Mouse (Mus musculus): Measurements from ENCODE around the gene B430305J03Rik. TPM values are rescaled to one million over a fixed set of nuclear protein-coding genes. Genes with fewer than 3 reads are reported as not detected.

The B430305J03Rik gene
- polyA plus RNA-seq, 1 experiment, result 0.09 TPM

DNA sequence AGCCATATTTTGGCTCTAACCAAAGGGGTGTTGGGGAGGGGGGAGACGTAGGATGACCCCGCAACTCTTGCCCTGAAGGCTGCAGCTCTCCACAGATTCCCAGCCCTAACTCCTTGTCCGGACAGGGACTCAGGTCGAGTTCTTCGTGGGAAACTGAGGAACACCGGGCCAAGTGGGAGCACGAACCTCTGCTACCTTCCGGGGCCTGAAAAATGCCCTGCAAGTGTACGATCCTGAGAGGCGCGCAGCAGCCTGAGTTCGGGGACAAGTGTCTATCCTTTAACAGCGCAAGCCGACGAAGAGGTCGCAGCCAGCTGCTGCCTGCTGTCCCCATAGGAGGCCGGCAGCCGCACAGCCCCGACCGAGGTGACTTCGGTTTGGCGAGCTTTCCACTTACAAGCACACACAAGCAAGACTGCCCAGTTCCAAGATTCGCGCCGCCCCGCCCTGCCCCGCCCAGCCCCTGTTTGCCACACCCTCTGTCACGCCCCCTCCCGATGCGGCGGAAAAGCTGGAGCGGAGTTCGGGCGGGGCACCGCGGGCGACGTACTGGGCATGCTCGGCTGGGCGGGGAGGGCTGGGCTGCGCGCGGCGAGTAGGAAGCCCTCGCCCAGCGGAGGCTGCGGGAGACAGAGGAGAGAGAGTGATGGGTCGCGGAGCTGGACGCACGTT is 1.6 kb downstream of the B430305J03Rik start:
- Histone ChIP-seq H3K36me3 (ENCODE audit: control insufficient read depth, insufficient read depth, low read length) (no peaks in the 10 kb centered on the region), H3K4me3 (ENCODE audit: low read depth, low read length) (peak overlapping the region; percentile 64), H3K4me1 (ENCODE audit: control insufficient read depth, insufficient read depth, insufficient read length, low read length) (no peaks in the 10 kb centered on the region), H3K27me3 (ENCODE audit: control insufficient read depth, insufficient read depth, low read length) (no peaks in the 10 kb centered on the region), H3K27ac (ENCODE audit: insufficient read depth, low read depth, low read length) (peak overlapping the region; percentile 86)
- WGBS, result under 1% methylated on average over 41 of the region's 51 CpGs
- TF ChIP-seq CTCF (IDR thresholded peaks at IDR 0.05; ENCODE audit: extremely low read depth, insufficient read length, insufficient replicate concordance, low read depth, low read length), result no peak
- peak; percentile 92 for TF ChIP-seq POLR2A (IDR thresholded peaks at IDR 0.05; ENCODE audit: low read depth, low read length)

DNA sequence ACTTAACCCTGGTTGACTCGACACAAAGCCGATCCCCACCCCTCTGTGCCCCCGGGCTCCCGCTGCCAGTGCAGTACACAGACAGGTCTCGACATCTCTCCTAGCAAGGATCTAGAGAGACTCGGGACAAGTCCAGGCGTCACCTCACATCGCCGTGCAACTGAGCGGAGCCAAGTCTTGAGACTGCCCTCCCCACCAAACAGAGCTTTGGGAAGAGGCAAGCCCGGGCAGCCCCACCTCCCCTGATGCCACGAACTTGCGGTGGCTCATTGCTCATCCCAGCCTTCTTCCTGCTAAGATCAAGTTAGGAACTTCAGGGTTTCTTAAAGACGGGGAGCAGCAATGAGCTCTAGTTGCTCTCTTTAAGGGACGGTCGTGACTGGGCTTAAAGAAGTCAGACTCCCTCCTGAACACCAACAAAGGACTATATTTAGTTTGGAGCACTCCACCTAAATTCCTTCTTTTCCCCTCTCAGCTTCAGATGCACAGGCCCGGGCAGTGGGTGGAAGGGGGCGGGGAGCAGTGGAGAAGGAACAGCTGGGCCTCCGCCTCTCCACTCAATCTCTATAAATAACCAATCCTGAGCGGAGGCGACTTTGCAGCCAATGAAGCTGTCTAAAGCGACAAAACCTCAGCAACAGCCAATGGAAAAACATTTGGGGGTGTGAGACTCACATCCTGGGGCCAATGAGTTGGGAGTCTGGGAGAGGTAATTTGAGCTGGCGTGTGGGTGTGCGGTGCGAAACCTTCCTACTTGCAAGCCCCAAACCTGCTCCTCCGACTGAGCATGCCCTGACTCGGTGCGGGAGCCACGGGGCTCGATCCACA is 2.4 kb downstream of the B430305J03Rik start:
- Histone ChIP-seq H3K36me3 (ENCODE audit: control insufficient read depth, insufficient read depth, low read length) (no peaks in the 10 kb centered on the region), H3K27me3 (ENCODE audit: control insufficient read depth, insufficient read depth, low read length) (no peaks in the 10 kb centered on the region), H3K4me1 (ENCODE audit: control insufficient read depth, insufficient read depth, insufficient read length, low read length) (no peaks in the 10 kb centered on the region), H3K27ac (ENCODE audit: insufficient read depth, low read depth, low read length) (peak overlapping the region; percentile 86), H3K4me3 (ENCODE audit: low read depth, low read length) (peak overlapping the region; percentile 64)
- 1% methylated on average over 30 of the region's 30 CpGs for whole genome bisulfite sequencing
- TF ChIP-seq POLR2A (IDR thresholded peaks at IDR 0.05; ENCODE audit: low read depth, low read length) (no peak; the same call in 1 of the 2 replicates), CTCF (IDR thresholded peaks at IDR 0.05; ENCODE audit: extremely low read depth, insufficient read length, insufficient replicate concordance, low read depth, low read length) (no peak)

DNA sequence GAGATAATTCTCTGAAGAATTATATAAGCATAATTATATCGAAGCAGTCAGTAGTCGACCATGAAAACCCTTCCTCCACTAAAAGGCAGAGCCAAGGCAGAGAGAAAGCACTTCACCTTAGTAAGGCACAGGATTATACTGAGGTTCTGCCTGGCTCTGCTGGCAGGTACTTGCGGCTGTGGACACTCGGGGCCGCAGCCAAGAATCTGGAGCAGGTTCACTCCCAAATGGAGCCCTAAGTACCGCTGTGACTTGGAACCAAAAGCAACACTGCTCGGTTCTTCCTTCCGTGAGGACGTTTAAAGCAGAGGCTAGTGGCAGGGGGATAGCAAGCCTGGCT is 3.0 kb downstream of the B430305J03Rik start:
- WGBS, result 2% methylated on average over 9 of the region's 9 CpGs

DNA sequence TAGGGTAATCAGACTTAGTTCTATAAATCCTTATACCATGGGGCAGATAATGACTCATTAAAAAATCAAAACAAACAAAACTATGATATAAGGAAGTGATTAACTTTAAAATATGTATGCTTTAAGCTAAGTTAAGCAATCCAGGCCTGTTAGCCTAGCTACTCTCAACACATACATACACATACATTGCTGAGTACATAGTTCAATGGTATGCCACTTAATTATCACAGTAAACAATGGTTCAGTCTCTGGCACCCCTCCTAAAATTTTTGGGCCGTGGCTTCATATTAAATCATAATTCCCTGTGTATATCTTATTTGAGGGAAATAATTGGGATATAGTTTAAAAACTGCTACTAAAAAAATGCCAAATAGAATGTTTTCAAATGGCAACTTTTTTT is 4.4 kb downstream of the B430305J03Rik start, which contains the start of gene Rap2b:
Gene Rap2b, plus strand, starts transcription at position 301 of the 400 bp plus-strand sequence.
- Histone ChIP-seq H3K36me3 (ENCODE audit: control insufficient read depth, insufficient read depth, low read length) (no peaks in the 10 kb centered on the region), H3K4me3 (ENCODE audit: low read depth, low read length) (no peak within 1 kb of the TSS), H3K4me1 (ENCODE audit: control insufficient read depth, insufficient read depth, insufficient read length, low read length) (no peaks in the 10 kb centered on the region), H3K27ac (ENCODE audit: insufficient read depth, low read depth, low read length) (no peak within 1 kb of the TSS), H3K27me3 (ENCODE audit: control insufficient read depth, insufficient read depth, low read length) (no peaks in the 10 kb centered on the region)
- 44% methylated on average over 1 of the region's 1 CpGs for WGBS
- TF ChIP-seq POLR2A (IDR thresholded peaks at IDR 0.05; ENCODE audit: low read depth, low read length), result no peak
- no peak for TF ChIP-seq CTCF (IDR thresholded peaks at IDR 0.05; ENCODE audit: extremely low read depth, insufficient read length, insufficient replicate concordance, low read depth, low read length)

More for the DNA sequence above, 3.0 kb downstream of the B430305J03Rik start:
- Histone ChIP-seq H3K4me3 (ENCODE audit: low read depth, low read length) (peak overlapping the region; percentile 64), H3K4me1 (ENCODE audit: control insufficient read depth, insufficient read depth, insufficient read length, low read length) (no peaks in the 10 kb centered on the region), H3K27ac (ENCODE audit: insufficient read depth, low read depth, low read length) (peak overlapping the region; percentile 72), H3K36me3 (ENCODE audit: control insufficient read depth, insufficient read depth, low read length) (no peaks in the 10 kb centered on the region), H3K27me3 (ENCODE audit: control insufficient read depth, insufficient read depth, low read length) (no peaks in the 10 kb centered on the region)
- no peak for TF ChIP-seq CTCF (IDR thresholded peaks at IDR 0.05; ENCODE audit: extremely low read depth, insufficient read length, insufficient replicate concordance, low read depth, low read length)
- no peak for TF ChIP-seq POLR2A (IDR thresholded peaks at IDR 0.05; ENCODE audit: low read depth, low read length)

DNA sequence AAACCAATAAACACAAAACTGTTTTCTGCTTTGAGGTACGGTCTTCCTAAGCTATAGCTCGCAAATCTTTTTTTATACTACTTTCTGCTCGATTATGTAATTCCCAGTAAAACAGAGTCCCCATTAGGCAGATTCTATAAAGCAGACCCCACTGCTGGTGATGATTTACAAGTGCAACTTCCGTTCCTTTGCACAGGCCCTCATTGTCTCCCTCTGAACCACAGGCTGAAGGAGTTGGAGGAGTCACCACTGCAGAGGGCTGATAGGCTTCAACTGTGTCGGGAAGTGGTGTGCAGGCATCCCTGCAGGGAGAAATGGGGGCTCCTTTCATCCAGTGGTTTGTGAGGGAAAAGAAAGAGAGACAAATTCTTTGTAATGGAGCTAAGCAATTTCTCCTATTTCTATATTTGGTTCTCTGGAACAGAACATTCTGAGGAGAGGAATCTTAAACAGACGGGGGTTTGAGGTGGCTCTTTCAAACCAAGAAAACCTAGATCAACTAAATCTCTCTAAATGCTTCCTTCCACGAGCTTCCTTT is 6.9 kb downstream of the B430305J03Rik start:
- H3K27me3 ChIP-seq (ENCODE audit: control insufficient read depth, insufficient read depth, low read length), result no peaks in the 10 kb centered on the region
- no peaks in the 10 kb centered on the region for H3K4me1 ChIP-seq (ENCODE audit: control insufficient read depth, insufficient read depth, insufficient read length, low read length)
- H3K27ac ChIP-seq (ENCODE audit: insufficient read depth, low read depth, low read length), result no peak overlapping the region
- H3K4me3 ChIP-seq (ENCODE audit: low read depth, low read length), result no peak overlapping the region
- 50% methylated on average over 7 of the region's 7 CpGs for WGBS
- H3K36me3 ChIP-seq (ENCODE audit: control insufficient read depth, insufficient read depth, low read length), result no peaks in the 10 kb centered on the region
- TF ChIP-seq POLR2A (IDR thresholded peaks at IDR 0.05; ENCODE audit: low read depth, low read length), result no peak
- no peak for TF ChIP-seq CTCF (IDR thresholded peaks at IDR 0.05; ENCODE audit: extremely low read depth, insufficient read length, insufficient replicate concordance, low read depth, low read length)

DNA sequence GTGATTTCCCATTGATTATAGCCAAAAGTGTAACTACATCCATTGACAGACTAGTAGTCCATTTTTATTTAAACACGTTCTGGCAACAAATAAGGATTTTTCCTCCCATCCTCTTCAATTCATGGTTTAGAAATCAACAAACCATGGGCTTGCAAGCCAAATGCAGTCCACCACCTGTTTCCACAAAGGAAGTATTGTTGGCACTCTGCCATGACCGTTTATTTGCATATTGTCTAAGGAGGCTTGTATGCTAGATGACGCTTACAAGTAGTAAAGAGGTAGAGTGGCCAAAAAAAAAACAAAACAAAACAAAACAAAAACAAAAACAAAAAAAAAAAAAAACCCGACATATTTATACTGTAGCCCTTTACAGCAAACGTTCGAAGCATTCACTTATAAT is 7.6 kb downstream of the B430305J03Rik start:
- Histone ChIP-seq H3K27ac (ENCODE audit: insufficient read depth, low read depth, low read length) (no peak overlapping the region), H3K36me3 (ENCODE audit: control insufficient read depth, insufficient read depth, low read length) (no peaks in the 10 kb centered on the region), H3K4me1 (ENCODE audit: control insufficient read depth, insufficient read depth, insufficient read length, low read length) (no peaks in the 10 kb centered on the region), H3K4me3 (ENCODE audit: low read depth, low read length) (no peak overlapping the region), H3K27me3 (ENCODE audit: control insufficient read depth, insufficient read depth, low read length) (no peaks in the 10 kb centered on the region)
- TF ChIP-seq CTCF (IDR thresholded peaks at IDR 0.05; ENCODE audit: extremely low read depth, insufficient read length, insufficient replicate concordance, low read depth, low read length), result no peak
- TF ChIP-seq POLR2A (IDR thresholded peaks at IDR 0.05; ENCODE audit: low read depth, low read length), result no peak
- 37% methylated on average over 6 of the region's 6 CpGs for WGBS

DNA sequence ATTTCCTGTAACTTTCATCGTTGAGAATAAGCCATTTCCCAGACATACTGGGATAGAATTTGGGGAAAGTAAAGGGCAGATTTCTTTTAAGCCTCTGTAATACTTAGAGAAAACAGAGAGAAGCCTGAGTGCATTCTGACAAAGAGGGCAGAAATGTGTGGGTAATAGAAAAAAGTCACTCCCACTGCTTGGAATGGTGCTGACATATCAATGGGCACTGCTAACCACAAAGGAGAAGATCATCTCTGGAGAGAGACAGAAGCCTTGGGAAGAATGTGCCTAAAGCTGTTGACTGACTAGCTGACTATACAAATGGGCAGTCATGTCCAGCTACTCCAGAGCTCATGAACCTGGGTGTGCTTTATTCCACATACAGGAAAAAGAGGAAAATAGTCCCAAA is 10.3 kb downstream of the B430305J03Rik start:
- TF ChIP-seq POLR2A (IDR thresholded peaks at IDR 0.05; ENCODE audit: low read depth, low read length) (no peak), CTCF (IDR thresholded peaks at IDR 0.05; ENCODE audit: extremely low read depth, insufficient read length, insufficient replicate concordance, low read depth, low read length) (no peak)
- Histone ChIP-seq H3K27ac (ENCODE audit: insufficient read depth, low read depth, low read length) (no peak overlapping the region), H3K36me3 (ENCODE audit: control insufficient read depth, insufficient read depth, low read length) (no peaks in the 10 kb centered on the region), H3K4me3 (ENCODE audit: low read depth, low read length) (no peak overlapping the region), H3K27me3 (ENCODE audit: control insufficient read depth, insufficient read depth, low read length) (no peaks in the 10 kb centered on the region), H3K4me1 (ENCODE audit: control insufficient read depth, insufficient read depth, insufficient read length, low read length) (no peaks in the 10 kb centered on the region)
- 70% methylated on average over 1 of the region's 1 CpGs for WGBS
